Mouse (Mus musculus) frontal cortex, postnatal 36 days (tissue): Measurements from ENCODE around the gene Cby1.

Source experiments
- DNase-seq, 2 experiments: peaks; one replicate each; pipeline ENCODE4 v3.0.0; 2022; ENCODE audit warnings: low spot score in 2 of 2

Gene Cby1

GRCm38 (mm10) chr15:79706603-79707214 lies 47.7 kb downstream of the Cby1 start:
- DNase-seq = no peak

DNA sequence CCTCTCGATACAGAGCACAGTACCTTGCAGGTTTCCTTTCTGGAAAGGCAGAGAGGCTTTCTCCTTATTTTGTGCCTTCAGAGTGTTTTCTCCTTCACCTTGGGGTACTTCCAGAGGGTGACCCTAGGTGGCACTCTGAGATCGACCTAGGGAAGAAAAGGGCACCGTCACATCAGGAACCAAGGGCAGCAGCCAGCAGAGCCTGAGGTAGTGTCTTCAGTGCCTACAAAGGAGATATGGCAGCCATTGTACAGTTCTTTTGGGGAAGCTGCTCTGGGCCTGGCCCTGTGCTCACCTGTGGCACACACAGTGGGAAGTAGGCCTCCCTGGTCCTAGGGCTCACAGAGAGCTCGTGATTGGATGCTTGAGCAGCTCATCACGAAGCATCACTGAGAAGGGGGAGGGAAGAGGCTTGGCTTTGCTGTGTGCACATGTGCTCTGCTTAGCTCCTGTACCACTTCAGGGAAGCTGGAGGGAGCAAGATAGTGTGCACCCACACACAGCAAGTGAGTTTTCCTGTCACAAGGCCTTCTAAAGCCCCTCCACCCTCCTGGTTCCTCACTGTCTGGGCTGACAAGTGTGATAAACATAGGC lies 49.3 kb downstream of the Cby1 start:
- DNase-seq = no peak

DNA sequence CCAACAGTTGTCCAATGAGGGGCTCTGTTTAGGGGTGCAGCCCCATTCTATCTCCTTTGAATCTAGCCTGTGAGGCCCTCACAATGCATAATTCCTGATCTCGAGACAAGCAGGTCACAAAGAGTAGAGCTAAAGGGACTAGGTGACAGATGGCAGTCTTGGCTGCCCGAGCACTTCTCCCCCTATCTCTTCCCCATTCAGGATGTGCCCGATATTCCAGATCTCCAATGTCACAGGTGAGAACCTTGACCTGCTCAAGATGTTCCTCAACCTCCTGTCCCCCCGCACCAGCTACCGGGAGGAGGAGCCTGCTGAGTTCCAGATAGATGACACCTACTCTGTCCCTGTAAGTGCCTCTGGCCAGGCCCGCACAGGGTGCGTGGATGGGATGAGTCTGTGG lies 56.6 kb downstream of the Cby1 start:
- DNase-seq = no peak

- DNase-seq = no peak
These were observed 57.7 kb downstream of the Cby1 start for GRCm38 (mm10) chr15:79716710-79717109.
